In the genomic region with DNA sequence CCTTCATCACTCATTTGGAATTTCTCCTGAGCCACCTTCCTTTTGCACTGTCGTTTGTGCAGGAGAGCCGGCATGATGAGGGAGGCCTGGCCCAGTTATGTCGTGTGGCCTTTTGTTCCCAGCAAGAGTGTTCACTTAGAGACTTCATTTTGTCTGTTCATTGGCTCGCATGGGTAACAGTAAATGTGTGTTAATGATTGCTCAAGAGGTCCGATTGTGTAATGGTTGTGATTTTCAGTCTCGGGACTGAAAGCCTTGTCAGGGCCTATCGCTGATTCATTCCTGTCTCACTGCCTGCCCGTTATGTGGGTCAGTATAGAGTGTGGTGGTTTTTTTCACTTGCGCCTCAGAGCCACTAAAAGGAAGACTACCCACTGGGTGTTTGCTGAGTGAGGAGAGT, we compare ENCODE assay signal across 8 mouse cellular contexts.
A peak's percentile ranks its signal among the peaks of the same experiment; 100 is the strongest.
DNase-seq lines count a peak whose midpoint lies in the region; ATAC-seq and TF ChIP-seq lines count a peak whose summit lies in the region.
"Had no signal": no experiment of that assay in that cellular context is flagged by ENCODE, and none has a peak within 500 bp of the region (broad histone marks: within the 10 kb centered on the region; RNA-seq: fewer than 3 reads in every experiment).

No protein-coding gene starts in this region.

- WGBS in liver, adult 2 months: 12% methylated on average over 9 of the region's 9 CpGs
- WGBS in liver, embryonic 13.5 days (ENCODE audit: insufficient replicate concordance): 55% methylated on average over 9 of the region's 9 CpGs
- 63% methylated on average over 9 of the region's 9 CpGs for WGBS in midbrain, embryonic 16.5 days

- no peak for TF ChIP-seq CTCF in liver, adult 2 months (IDR thresholded peaks at IDR 0.05; ENCODE audit: low read depth, low read length)

- no peak for TF ChIP-seq POLR2A in liver, adult 2 months (IDR thresholded peaks at IDR 0.05; ENCODE audit: extremely low read depth, insufficient read depth, low read length)

- H3K36me3 ChIP-seq in liver, adult 2 months (ENCODE audit: control insufficient read depth, insufficient read depth, low read length): no peaks in the 10 kb centered on the region
- no peaks in the 10 kb centered on the region for H3K36me3 ChIP-seq in liver, embryonic 13.5 days
- H3K36me3 ChIP-seq in midbrain, embryonic 16.5 days (ENCODE audit: control insufficient read depth, insufficient read depth, low read length): no peaks in the 10 kb centered on the region

- H3K4me2 ChIP-seq in liver, embryonic 13.5 days: no peak overlapping the region
- no peak overlapping the region for H3K4me2 ChIP-seq in midbrain, embryonic 16.5 days (ENCODE audit: low read length)

- DNase-seq in liver, adult 2 months (ENCODE audit: extremely low read depth, low read depth, low spot score): peak; percentile 99
- DNase-seq in liver: no peak
- DNase-seq in fat pad, adult 2 months (ENCODE audit: extremely low read depth, low read depth, low spot score): peak; percentile 69
- DNase-seq in liver, embryonic 13.5 days: no peak
- DNase-seq in skeletal muscle tissue, adult 2 months (ENCODE audit: low read depth, low spot score): peak; percentile 42
- DNase-seq in spleen, postnatal 36 days (ENCODE audit: low spot score in 2 of 2): no peak
- DNase-seq: layer of hippocampus, postnatal 36 days had no signal

- no peaks in the 10 kb centered on the region for H3K9me3 ChIP-seq in liver, embryonic 13.5 days (replicated peaks)
- H3K9me3 ChIP-seq in midbrain, embryonic 16.5 days (replicated peaks; ENCODE audit: control insufficient read depth, low read length, poor library complexity, severe bottlenecking): no peaks in the 10 kb centered on the region

- H3K79me2 ChIP-seq in liver, adult 2 months (ENCODE audit: control insufficient read depth, insufficient read depth, low read length): peaks cover 16% of the 10 kb centered on the region; the same call in 1 of the 2 replicates

- no peak overlapping the region for H3K9ac ChIP-seq in liver, adult 2 months (ENCODE audit: low read depth, low read length)
- no peak overlapping the region for H3K9ac ChIP-seq in liver, embryonic 13.5 days
- H3K9ac ChIP-seq in midbrain, embryonic 16.5 days (ENCODE audit: low read depth, low read length): no peak overlapping the region

- peaks cover 21% of the 10 kb centered on the region for H3K4me1 ChIP-seq in liver, adult 2 months (ENCODE audit: control insufficient read depth, insufficient read depth, low read length)
- peaks cover 46% of the 10 kb centered on the region for H3K4me1 ChIP-seq in liver, embryonic 13.5 days (replicated peaks)
- H3K4me1 ChIP-seq in midbrain, embryonic 16.5 days (ENCODE audit: control insufficient read depth, insufficient read depth, low read length): peaks cover 29% of the 10 kb centered on the region

- no peak overlapping the region for H3K4me3 ChIP-seq in liver, adult 2 months (ENCODE audit: insufficient read depth, low read depth, low read length)
- no peak overlapping the region for H3K4me3 ChIP-seq in liver, embryonic 13.5 days (replicated peaks)
- no peak overlapping the region for H3K4me3 ChIP-seq in midbrain, embryonic 16.5 days (ENCODE audit: low read depth, low read length)

- no peaks in the 10 kb centered on the region for H3K27me3 ChIP-seq in liver, adult 2 months (ENCODE audit: control insufficient read depth, insufficient read depth, low read length)
- H3K27me3 ChIP-seq in liver, embryonic 13.5 days: no peaks in the 10 kb centered on the region
- no peaks in the 10 kb centered on the region for H3K27me3 ChIP-seq in midbrain, embryonic 16.5 days (ENCODE audit: control insufficient read depth, insufficient read depth, low read depth, low read length)

- ATAC-seq in liver, embryonic 13.5 days (ENCODE audit: low read depth): peak; percentile 51
- ATAC-seq in midbrain, embryonic 16.5 days: no peak

- peak overlapping the region; percentile 78 for H3K27ac ChIP-seq in liver, adult 2 months (replicated peaks; ENCODE audit: insufficient read depth, low read depth, low read length)
- peak overlapping the region; percentile 76 for H3K27ac ChIP-seq in liver, embryonic 13.5 days
- no peak overlapping the region for H3K27ac ChIP-seq in midbrain, embryonic 16.5 days (ENCODE audit: low read length)

Comparison
In these comparisons a context has a peak if more than half of its experiments do, and no peak if none do; other contexts are left out.
1. DNase-seq: peak in liver, adult 2 months (single experiment), fat pad, adult 2 months (single experiment) and skeletal muscle tissue, adult 2 months (single experiment); none in liver (single experiment), liver, embryonic 13.5 days (single experiment) and spleen, postnatal 36 days (0 of 2).